Mouse (Mus musculus) stomach, embryonic 15.5 days (tissue): ENCODE measurements around the gene Usp29. TPM values are rescaled to one million over a fixed set of nuclear protein-coding genes. Genes with fewer than 3 reads are reported as not detected.
A peak's percentile ranks its signal among the peaks of the same experiment; 100 is the strongest.

Experiments
- ATAC-seq: fragments of 200-750 bp; cut with Nextera tagmentation; 2 replicates; pipeline ENCODE4 v1.8.0; 2017; ENCODE audit warnings: low read depth, moderate number of reproducible peaks, moderate TSS enrichment; ENCODE audit not compliant: insufficient read depth, low FRiP score
- H3K27ac ChIP-seq: fragments of 300-500 bp; sonication (generic); 2 replicates; pipeline ENCODE4 v1.5.1; 2015; ENCODE audit warnings: mild to moderate bottlenecking, inconsistent platforms
- H3K27me3 ChIP-seq: fragments of 300-500 bp; sonication (generic); replicated peaks from 2 replicates; pipeline ENCODE4 v1.6.1; 2015; ENCODE audit warnings: inconsistent platforms
- H3K36me3 ChIP-seq: fragments of 300-500 bp; sonication (generic); 2 replicates; pipeline ENCODE4 v1.6.1; 2015; ENCODE audit warnings: inconsistent platforms
- H3K4me1 ChIP-seq: fragments of 300-500 bp; sonication (generic); 2 replicates; pipeline ENCODE4 v1.6.1; 2015; ENCODE audit warnings: inconsistent platforms
- H3K4me2 ChIP-seq: fragments of 300-500 bp; sonication (generic); 2 replicates; pipeline ENCODE4 v1.6.1; 2015; ENCODE audit warnings: mild to moderate bottlenecking, inconsistent platforms
- H3K4me3 ChIP-seq: fragments of 300-500 bp; sonication (generic); replicated peaks from 2 replicates; pipeline ENCODE4 v1.5.1; 2015; ENCODE audit warnings: inconsistent platforms
- H3K9ac ChIP-seq: fragments of 300-500 bp; sonication (generic); 2 replicates; pipeline ENCODE4 v1.6.1; 2015; ENCODE audit warnings: inconsistent platforms
- H3K9me3 ChIP-seq: fragments of 300-500 bp; sonication (generic); 2 replicates; pipeline ENCODE4 v1.6.1; 2016; ENCODE audit warnings: inconsistent platforms
- WGBS: fragments of 180-500 bp; shearing (Covaris S2); methylation state at CpG from one replicate; pipeline ENCODE4 v1.1.7; 2015; 5-methylcytosine and 5-hydroxymethylcytosine counted together
- polyA plus RNA-seq: library from polyadenylated mRNA; unstranded; fragments of >200 nt; fragmentation: Nextera tagmentation; extraction: Ambion mirVana; gene quantifications from 2 replicates; pipeline ENCODE4 v1.2.1, GENCODE M21; 2015

The Usp29 gene
- polyA plus RNA-seq, result 5.7 and 6.2 TPM in 2 replicates

GRCm38 (mm10) chr7:6730241-6730640, at the start of gene Usp29, which contains the start of gene Peg3:
Gene Usp29 (plus strand): TSS chr7:6730578.
Gene Peg3 (minus strand): TSS chr7:6730431.
- peak within 1 kb of the TSS; percentile 47 for H3K4me2 ChIP-seq
- H3K36me3 ChIP-seq, result no peaks in the 10 kb centered on the region; the same call in 1 of the 2 replicates
- peak; percentile 57 for ATAC-seq
- H3K4me1 ChIP-seq, result no peaks in the 10 kb centered on the region
- H3K27me3 ChIP-seq, result no peaks in the 10 kb centered on the region
- H3K9me3 ChIP-seq, result no peaks in the 10 kb centered on the region
- 59% methylated on average over 24 of the region's 24 CpGs for WGBS
- peak within 1 kb of the TSS; percentile 30; the same call in 1 of the 2 replicates for H3K9ac ChIP-seq
- H3K4me3 ChIP-seq, result peak within 1 kb of the TSS; percentile 50
- H3K27ac ChIP-seq, result peak within 1 kb of the TSS; percentile 95

- no peak overlapping the region for H3K4me3 ChIP-seq
- ATAC-seq, result no peak
- H3K27ac ChIP-seq, result no peak overlapping the region
- no peaks in the 10 kb centered on the region for H3K9me3 ChIP-seq
- 90% methylated on average over 6 of the region's 6 CpGs for WGBS
- no peak overlapping the region for H3K9ac ChIP-seq
- no peaks in the 10 kb centered on the region for H3K27me3 ChIP-seq
- no peaks in the 10 kb centered on the region for H3K36me3 ChIP-seq
- no peak overlapping the region for H3K4me2 ChIP-seq
- no peaks in the 10 kb centered on the region for H3K4me1 ChIP-seq
Measured at GRCm38 (mm10) chr7:6685511-6685910, 44.9 kb upstream of the Usp29 start.

GRCm38 (mm10) chr7:6696241-6697045, 33.9 kb upstream of the Usp29 start, which contains the start of gene Zim1:
Gene Zim1 (minus strand): TSS chr7:6696450.
- Histone ChIP-seq H3K27me3 (no peaks in the 10 kb centered on the region), H3K4me3 (peak within 1 kb of the TSS; percentile 51), H3K27ac (no peak within 1 kb of the TSS), H3K4me2 (peak within 1 kb of the TSS; percentile 65), H3K9me3 (no peaks in the 10 kb centered on the region), H3K36me3 (no peaks in the 10 kb centered on the region), H3K9ac (no peak within 1 kb of the TSS), H3K4me1 (no peaks in the 10 kb centered on the region)
- WGBS, result 10% methylated on average over 32 of the region's 32 CpGs
- peak; percentile 100 for ATAC-seq

GRCm38 (mm10) chr7:6699230-6699629, 31.1 kb upstream of the Usp29 start:
- Histone ChIP-seq H3K4me3 (no peak overlapping the region), H3K27me3 (no peaks in the 10 kb centered on the region), H3K9me3 (no peaks in the 10 kb centered on the region), H3K9ac (no peak overlapping the region), H3K36me3 (no peaks in the 10 kb centered on the region), H3K4me2 (no peak overlapping the region), H3K4me1 (no peaks in the 10 kb centered on the region), H3K27ac (no peak overlapping the region)
- ATAC-seq, result no peak
- 80% methylated on average over 3 of the region's 3 CpGs for WGBS

GRCm38 (mm10) chr7:6707416-6708015, 22.9 kb upstream of the Usp29 start:
- Histone ChIP-seq H3K4me2 (no peak overlapping the region), H3K4me3 (no peak overlapping the region), H3K9me3 (no peaks in the 10 kb centered on the region), H3K36me3 (peaks cover 25% of the 10 kb centered on the region; the same call in 1 of the 2 replicates), H3K9ac (no peak overlapping the region), H3K27ac (no peak overlapping the region), H3K27me3 (no peaks in the 10 kb centered on the region), H3K4me1 (no peaks in the 10 kb centered on the region)
- 90% methylated on average over 23 of the region's 23 CpGs for WGBS
- ATAC-seq, result no peak

GRCm38 (mm10) chr7:6708451-6709180, 21.8 kb upstream of the Usp29 start:
- WGBS, result 79% methylated on average over 17 of the region's 17 CpGs
- H3K4me3 ChIP-seq, result no peak overlapping the region
- no peak overlapping the region for H3K4me2 ChIP-seq
- no peak for ATAC-seq
- H3K4me1 ChIP-seq, result no peaks in the 10 kb centered on the region
- no peak overlapping the region for H3K9ac ChIP-seq
- no peak overlapping the region for H3K27ac ChIP-seq
- peaks cover 29% of the 10 kb centered on the region; the same call in 1 of the 2 replicates for H3K36me3 ChIP-seq
- no peaks in the 10 kb centered on the region for H3K27me3 ChIP-seq
- no peaks in the 10 kb centered on the region for H3K9me3 ChIP-seq

- Histone ChIP-seq H3K9ac (no peak overlapping the region), H3K9me3 (no peaks in the 10 kb centered on the region), H3K4me2 (no peak overlapping the region), H3K4me3 (no peak overlapping the region), H3K4me1 (no peaks in the 10 kb centered on the region), H3K27me3 (no peaks in the 10 kb centered on the region), H3K36me3 (peaks cover 29% of the 10 kb centered on the region; the same call in 1 of the 2 replicates), H3K27ac (no peak overlapping the region)
- 91% methylated on average over 15 of the region's 15 CpGs for WGBS
- no peak for ATAC-seq
Measured at GRCm38 (mm10) chr7:6709396-6709795, 21.0 kb upstream of the Usp29 start.

GRCm38 (mm10) chr7:6727351-6728121, 2.8 kb upstream of the Usp29 start:
- Histone ChIP-seq H3K4me1 (no peaks in the 10 kb centered on the region), H3K9me3 (no peaks in the 10 kb centered on the region), H3K4me2 (peak overlapping the region; percentile 46), H3K36me3 (no peaks in the 10 kb centered on the region; the same call in 1 of the 2 replicates), H3K9ac (no peak overlapping the region), H3K4me3 (peak overlapping the region; percentile 50), H3K27ac (peak overlapping the region; percentile 78), H3K27me3 (no peaks in the 10 kb centered on the region)
- WGBS, result 54% methylated on average over 19 of the region's 19 CpGs
- ATAC-seq, result peak; percentile 33

GRCm38 (mm10) chr7:6728263-6728931, 2.0 kb upstream of the Usp29 start:
- H3K9ac ChIP-seq, result no peak overlapping the region
- WGBS, result 46% methylated on average over 19 of the region's 19 CpGs
- peak; percentile 84 for ATAC-seq

GRCm38 (mm10) chr7:6729061-6729817, 1.1 kb upstream of the Usp29 start:
- Histone ChIP-seq H3K9ac (peak overlapping the region; percentile 30; the same call in 1 of the 2 replicates), H3K4me3 (peak overlapping the region; percentile 50), H3K36me3 (no peaks in the 10 kb centered on the region; the same call in 1 of the 2 replicates), H3K4me1 (no peaks in the 10 kb centered on the region), H3K27ac (peak overlapping the region; percentile 95), H3K4me2 (peak overlapping the region; percentile 47), H3K9me3 (no peaks in the 10 kb centered on the region), H3K27me3 (no peaks in the 10 kb centered on the region)
- peak; percentile 56 for ATAC-seq
- 62% methylated on average over 37 of the region's 37 CpGs for WGBS

More at GRCm38 (mm10) chr7:6728263-6728931, 2.0 kb upstream of the Usp29 start:
- H3K4me3 ChIP-seq, result peak overlapping the region; percentile 50
- H3K4me2 ChIP-seq, result peak overlapping the region; percentile 46
- H3K27me3 ChIP-seq, result no peaks in the 10 kb centered on the region
- no peaks in the 10 kb centered on the region; the same call in 1 of the 2 replicates for H3K36me3 ChIP-seq
- peak overlapping the region; percentile 95 for H3K27ac ChIP-seq
- no peaks in the 10 kb centered on the region for H3K4me1 ChIP-seq
- no peaks in the 10 kb centered on the region for H3K9me3 ChIP-seq
